ENCODE assay signal across 18 mouse cellular contexts in genomic region chr11:89418644-89419043, GRCm38 (mm10).
"Had no signal": no experiment of that assay in that cellular context is flagged by ENCODE, and none has a peak within 500 bp of the region (broad histone marks: within the 10 kb centered on the region; RNA-seq: fewer than 3 reads in every experiment).

No protein-coding gene starts in this region.

- H3K4me2 ChIP-seq: limb, embryonic 13.5 days; neural tube, embryonic 12.5 days had no signal

- H3K27me3 ChIP-seq: neural tube, embryonic 12.5 days had no signal

- DNase-seq: kidney, adult 11 months; kidney, adult 9 months; kidney, postnatal 36 days; left cerebral cortex, postnatal 4 days; lung, adult 18-20 months; lung, postnatal 10 days; lung, postnatal 4 days; midbrain, embryonic 14.5 days; retina, postnatal 1 day; right cerebral cortex, postnatal 4 days; spleen, adult 18-20 months; thymus, adult 18-20 months; thymus, postnatal 14 days had no signal

- H3K36me3 ChIP-seq: limb, embryonic 13.5 days; midbrain, embryonic 10.5 days; neural tube, embryonic 12.5 days had no signal

- H3K9ac ChIP-seq: limb, embryonic 13.5 days; neural tube, embryonic 12.5 days had no signal

- H3K4me1 ChIP-seq: neural tube, embryonic 12.5 days had no signal

- H3K4me3 ChIP-seq: limb, embryonic 13.5 days; midbrain, embryonic 10.5 days; myocyte; neural tube, embryonic 12.5 days had no signal

- H3K27ac ChIP-seq: kidney, postnatal 0 days; limb, embryonic 13.5 days; midbrain, embryonic 10.5 days; neural tube, embryonic 12.5 days had no signal

- H3K9me3 ChIP-seq: limb, embryonic 13.5 days; midbrain, embryonic 10.5 days; neural tube, embryonic 12.5 days had no signal
